Mouse (Mus musculus) R1 (cell line): ENCODE measurements around the gene Taf6l.

Source experiments
- DNase-seq: peaks from one replicate; pipeline ENCODE4 v3.0.0-alpha.2; 2018; ENCODE audit warnings: low read depth, low spot score

The Taf6l gene

DNA sequence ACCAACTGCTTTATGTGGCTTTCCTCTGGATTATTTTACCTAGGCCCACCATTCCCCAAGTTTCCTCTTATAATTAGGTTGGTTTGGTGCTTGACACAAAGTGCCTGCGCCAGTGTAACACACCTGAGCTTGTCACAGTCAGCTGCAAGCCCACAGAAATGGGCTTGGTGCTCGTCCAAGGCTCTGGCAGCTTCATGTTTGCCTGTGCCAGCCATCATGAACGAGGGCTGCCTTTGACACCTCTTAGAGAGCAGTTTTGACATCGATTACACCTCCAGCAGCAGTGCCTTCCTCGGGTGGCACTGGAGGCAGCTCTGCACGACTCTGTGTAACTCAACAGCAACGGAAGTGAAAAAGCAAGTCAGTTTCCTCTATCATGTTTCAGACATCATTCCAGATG lies 4.0 kb upstream of the Taf6l start:
- DNase-seq, result no peak

DNA sequence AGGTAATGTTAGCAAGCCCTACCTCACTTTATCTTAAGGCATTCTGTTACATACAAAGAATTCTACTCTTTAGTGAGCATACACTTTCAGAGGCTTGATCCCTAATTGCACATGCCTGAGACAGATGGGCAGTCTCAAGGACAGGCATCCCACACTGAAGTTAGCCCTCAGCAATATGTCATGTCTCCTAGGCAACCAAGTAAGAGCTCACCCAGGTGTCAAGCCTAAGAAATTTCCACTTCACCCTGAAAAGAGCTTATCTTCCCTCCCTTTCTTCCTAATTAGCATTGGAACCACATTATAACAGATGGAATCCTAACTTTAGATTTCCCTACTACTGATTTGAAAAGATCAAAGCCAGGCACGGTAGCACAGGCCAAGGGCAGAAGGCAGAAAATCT lies 3.0 kb upstream of the Taf6l start:
- DNase-seq, result no peak

DNA sequence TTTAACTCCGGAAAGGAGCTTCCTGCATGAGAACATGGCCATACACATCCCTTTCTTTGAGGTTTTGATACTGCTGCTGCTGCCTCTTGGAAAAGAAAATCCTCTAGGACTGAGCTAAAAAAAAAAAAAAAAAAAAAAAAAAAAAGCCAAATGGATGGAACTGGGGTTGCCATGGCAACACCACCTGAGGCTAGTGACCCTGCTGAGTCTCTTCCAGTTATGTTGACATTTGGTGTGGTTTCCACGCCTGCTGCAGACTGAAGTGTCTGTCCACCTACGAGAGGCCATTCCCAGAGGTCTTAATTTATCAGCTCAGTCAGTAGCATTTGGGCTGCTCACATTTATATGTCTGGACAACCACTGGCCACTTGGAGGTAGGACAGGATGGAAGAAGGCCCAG lies 2.3 kb upstream of the Taf6l start:
- DNase-seq, result peak; percentile 57

DNA sequence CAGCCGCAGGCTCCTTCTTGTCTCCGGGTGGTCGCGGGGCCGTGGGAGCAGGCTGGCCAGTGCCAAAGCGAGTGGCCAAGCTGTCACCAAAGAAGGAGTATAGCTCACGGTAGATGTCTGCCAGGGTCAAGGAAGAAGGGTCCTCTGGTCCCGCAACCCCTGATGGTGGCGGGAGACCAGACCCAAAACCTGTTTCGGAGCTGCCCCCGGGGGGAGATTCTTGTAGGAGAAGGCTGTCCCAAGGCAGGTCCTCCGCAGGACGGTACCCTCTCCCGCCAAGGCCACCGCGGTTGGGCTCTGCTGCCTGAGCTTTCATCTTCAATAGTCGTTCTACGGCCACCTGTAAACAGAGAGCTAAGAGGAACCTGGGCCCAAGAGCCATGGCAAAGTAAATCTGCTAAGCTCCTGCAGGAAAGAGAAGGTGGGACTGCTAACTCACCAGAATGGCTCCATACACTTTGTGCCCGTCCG lies 11.2 kb downstream of the Taf6l start:
- DNase-seq, result peak; percentile 55

DNA sequence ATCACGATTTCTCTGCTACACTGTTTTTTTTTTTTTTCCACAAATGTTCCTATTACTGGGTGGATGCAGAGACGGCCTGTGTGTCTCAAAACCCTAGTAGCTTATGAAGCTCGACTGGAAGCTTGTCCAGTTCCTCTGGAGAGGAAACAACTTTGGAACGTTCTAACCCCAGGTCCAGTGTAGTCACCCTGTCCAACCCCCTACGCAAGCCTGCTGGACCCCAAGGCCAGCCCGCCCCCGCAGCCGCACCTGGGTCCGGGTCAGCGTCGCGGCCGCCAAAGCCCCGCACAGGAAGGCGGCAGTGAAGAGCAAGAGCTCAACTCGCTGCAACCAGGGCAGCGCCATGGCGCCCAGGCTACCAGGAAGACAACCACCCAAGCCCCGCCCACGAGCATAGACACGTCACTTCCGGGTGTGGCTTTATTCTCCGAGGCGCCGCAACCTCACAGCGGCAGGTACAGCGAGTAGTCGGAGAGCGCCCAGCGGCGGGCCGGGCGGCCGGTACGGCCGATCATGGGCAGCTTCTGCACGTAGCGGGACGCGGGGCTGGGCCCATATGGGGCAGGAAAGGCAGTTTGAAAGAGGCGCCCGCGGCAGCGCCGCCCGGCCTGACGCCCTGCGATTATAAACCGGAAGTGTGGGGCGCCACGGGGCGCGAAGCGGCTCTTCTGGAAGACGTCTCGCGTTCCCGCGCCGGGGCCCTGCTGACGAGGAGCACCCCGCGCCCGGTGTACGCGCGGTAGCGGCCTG lies 12.0 kb downstream of the Taf6l start, which contains the start of gene Tmem179b:
Gene Tmem179b (minus strand): TSS at position 382 of the 750 bp plus-strand sequence.
- DNase-seq, result peak; percentile 96

DNA sequence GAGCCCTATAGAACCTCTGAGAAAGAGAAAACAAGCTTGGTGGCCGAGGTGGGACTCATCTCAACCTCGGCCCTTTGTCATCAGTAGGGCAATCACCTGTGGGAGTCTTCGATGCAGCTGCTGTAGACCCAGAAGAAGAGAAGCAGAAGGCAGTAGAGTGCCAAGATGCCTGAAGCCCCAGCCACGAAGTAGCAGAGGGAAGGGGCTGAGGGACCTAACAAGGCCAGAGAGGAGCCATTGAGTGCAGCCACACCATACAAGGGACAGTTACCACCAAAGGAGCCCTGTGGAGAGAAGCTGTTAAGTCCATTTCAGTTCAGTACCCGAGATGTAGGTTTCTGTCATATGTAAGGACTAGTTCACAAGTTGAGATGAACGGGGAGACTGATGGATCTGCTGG lies 12.8 kb downstream of the Taf6l start:
- peak; percentile 14 for DNase-seq

DNA sequence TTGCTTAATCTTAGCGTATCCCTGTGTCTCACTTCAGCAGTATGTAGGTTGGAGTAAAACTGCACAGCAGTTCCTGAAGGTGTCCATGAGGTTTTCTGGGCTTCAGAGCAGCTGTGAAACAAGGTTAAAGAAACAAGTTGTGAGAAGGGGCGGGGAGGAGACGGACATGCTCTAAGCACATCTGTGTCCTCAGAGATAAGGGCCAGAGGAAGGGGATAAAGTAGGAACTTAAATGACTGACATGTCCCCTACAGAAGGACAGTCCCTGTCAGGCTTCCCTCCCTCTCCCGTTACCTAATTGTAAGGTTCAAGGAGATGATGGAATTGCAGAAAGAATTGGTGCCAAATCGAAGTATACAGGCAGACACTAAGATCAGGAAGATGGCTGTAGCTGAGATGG lies 13.2 kb downstream of the Taf6l start:
- DNase-seq, result peak; percentile 14

DNA sequence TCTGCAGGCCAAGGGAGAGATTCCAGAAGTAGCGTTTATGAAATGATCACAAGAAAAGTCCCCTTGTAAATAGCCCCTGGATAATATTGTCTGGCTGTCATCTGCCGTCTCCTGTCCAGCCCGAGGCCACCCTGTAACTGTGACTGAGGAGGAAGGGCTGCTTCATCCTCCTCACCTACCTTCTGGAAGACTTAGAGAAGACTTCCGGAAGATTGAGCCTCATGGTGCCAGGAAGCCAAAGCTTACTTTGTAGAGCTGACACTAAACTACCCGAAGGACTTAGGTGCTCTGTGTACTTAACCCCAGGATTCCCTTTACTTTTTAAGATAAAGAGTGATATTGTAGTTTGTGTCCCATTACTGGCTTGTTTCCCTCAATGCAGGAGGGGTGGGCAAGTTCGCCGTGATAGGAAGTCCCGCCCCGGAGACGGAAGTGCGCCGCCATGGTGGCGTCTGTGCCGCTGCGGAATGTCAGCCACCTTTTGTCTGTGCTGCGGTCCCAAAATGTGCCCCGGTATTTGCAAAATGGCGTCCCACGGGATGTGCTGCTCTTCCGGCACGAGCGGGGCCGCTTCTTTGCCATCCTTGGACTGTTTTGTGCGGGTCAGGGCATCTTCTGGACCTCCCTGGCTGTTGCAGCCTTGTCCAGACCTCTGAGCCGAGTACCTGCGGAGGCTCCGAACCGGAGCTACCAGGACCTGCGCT lies 15.5 kb downstream of the Taf6l start, which contains the start of gene Tmem223:
Gene Tmem223 (plus strand): TSS at position 430 of the 704 bp plus-strand sequence.
- peak; percentile 88 for DNase-seq

DNA sequence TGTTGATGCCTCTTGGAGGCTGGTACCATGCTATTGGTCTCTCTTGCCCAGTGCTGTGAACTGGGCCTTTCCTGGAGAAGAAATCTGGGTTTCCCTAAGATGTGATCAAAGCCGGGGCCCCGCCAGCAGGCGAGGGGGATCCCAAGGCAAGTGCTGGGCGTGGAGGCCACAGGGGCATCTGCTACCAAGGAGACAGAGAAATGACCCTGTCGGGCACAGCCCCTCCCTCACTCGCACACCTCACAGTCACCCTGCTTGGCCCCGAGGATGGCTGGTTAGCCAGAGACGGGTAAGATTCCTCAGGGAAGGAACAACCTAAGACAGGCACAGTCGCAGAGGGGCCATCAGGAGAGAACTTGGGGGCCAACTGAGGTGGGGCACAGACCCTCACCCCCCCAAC lies 20.7 kb downstream of the Taf6l start:
- no peak for DNase-seq

DNA sequence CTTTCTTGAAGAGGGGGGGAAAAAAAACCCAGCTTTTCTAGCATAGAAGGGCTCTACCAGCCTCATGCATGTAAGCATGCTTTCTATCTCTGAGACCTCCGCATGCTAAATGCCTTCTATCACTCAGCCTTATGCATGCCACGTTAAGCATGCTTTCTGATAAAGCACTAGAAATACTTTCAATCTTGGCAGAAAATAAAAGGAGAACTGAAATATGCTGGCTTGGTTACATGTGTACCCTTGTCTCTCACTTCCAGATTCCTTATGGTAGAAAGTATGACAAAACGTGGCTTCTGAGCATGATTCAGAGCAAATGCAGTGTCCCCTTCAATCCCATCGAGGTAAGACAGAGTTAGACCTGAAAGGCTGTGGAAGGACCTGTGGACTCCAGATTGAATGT lies 22.9 kb downstream of the Taf6l start:
- no peak for DNase-seq

DNA sequence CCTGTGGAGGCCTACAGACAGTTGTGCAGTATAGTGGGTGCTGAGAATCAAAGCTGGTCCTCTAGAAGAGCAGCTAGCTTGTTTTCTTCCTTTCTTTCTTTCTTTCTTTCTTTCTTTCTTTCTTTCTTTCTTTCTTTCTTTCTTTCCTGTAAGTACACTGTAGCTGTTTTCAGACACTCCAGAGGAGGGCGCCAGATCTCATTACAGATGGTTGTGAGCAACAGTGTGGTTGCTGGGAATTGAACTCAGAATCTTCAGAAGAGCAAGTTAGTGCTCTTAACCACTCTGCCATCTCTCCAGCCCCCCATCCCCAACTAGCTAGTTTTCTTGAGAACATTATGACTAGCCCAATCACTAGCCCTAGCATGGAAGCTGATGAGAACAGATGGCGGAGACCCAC lies 25.5 kb downstream of the Taf6l start:
- DNase-seq, result peak; percentile 43

DNA sequence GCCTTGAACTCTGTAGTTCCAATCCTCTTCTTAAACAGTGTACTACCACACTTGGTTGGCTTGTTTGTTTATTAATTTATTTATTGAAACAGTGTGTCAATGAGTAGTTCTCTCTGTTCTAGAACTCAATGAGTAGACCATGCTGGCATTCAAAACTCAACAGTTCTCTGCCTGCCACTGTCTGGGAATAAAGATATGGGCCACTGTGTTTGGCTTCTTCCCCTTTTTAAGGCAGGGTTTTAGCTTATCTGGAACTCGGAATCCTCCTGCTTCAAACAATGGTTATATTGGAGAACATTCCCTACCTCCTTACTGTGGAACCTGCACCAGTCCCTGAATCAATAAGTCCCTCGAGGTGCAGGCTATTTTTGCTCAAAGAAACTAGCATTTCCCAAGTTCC lies 27.3 kb downstream of the Taf6l start:
- no peak for DNase-seq

DNA sequence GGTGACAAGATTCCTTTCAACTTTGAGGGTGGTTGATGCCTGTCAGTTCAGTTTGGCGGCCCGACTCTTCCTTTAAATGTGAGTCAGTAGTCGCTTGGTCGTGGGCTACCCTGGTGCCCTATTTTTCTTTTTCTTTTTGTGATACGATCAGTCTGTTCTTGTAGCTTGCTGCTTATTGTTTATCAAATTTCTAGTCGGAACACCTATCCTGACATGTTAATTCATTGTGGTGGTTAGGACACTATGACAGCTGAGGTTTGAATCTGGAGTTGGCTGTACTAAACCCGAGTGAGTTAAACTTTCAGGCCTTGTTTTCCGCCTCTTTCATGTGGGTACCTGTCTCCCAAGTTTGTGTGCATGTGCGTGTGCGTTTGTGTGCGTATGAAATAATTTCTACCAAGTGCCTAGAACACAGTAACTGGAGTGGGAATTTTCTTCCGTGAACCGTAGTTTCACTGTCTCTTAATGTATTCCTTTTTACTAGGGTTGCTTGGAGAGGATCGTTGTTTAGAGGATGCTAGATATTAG lies 28.7 kb downstream of the Taf6l start:
- DNase-seq, result no peak

DNA sequence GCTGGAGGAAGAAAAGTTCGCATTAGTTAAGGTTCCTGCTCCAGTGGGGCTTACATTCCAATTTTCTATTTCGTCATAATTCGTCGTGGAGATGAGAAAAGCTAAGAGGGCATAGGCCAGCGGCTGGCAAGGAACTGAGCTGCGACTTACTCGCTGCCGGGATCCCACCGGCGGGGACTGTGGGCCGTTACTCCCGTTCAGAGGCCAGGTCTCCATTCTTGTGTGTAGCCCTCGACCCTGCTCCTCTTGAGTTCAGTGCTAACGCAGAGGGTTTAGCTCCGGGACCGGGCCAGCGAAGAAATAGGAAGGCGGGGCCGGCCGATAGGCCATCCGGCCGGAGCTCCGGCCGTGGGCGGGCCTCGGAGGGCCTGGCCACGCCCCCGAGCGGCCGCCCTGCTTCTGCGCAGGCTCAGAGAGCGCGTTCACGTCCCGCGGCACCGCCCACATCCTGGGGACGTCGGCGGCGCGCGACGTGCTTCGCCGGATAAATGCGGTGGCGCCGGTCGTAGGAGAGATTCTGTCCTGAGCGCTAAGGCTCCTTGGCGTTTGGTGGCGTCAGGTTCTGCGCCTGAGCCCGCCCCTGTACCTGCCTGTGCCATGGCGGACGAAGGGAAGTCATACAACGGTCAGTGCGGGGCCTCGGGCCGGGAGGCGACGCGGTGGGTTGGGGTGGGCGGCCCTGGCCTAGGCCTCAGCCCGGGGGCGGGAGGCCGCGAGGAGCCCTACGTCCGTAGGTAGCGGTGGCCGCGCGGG lies 29.4 kb downstream of the Taf6l start, which contains the start of gene Nxf1:
Gene Nxf1 (plus strand): TSS at position 439 of the 753 bp plus-strand sequence.
- peak; percentile 94 for DNase-seq

DNA sequence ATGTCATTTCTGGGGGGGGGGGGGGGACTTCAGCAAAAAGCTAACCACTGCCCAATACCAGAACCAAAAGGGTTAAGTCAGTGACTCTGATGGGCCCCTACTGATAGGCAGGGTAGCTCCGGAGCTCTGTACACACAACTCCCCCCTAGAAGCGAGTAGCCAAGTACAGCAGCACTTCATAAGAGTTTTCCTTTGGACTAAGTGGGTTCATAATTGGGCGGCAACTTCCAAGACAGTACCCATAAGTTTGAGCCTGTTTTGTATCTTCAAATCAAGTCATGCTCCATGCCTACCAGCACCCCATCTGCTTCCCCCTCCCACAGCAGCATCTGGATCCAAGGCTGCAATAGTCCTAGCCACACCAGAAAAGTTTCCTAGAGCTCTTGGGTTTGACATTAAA lies 30.6 kb downstream of the Taf6l start:
- no peak for DNase-seq

DNA sequence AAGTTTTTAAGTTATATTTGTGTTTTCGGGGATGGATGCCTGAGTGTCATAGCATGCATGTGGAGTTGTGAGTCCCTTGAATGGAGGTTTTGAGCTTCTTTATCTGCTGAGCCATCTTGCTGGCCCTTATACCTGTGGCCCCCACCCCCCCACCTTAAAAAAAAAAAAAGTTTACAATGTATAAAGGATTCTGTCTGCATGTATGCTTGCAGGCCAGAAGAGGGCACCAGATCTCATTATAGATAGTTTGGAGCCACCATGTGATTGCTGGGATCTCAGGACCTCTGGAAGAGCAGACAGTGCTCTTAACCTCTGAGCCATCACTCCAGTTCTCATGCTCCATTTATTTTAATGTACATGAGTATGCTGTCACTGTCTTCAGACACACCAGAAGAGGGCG lies 38.8 kb downstream of the Taf6l start:
- DNase-seq, result peak; percentile 66

DNA sequence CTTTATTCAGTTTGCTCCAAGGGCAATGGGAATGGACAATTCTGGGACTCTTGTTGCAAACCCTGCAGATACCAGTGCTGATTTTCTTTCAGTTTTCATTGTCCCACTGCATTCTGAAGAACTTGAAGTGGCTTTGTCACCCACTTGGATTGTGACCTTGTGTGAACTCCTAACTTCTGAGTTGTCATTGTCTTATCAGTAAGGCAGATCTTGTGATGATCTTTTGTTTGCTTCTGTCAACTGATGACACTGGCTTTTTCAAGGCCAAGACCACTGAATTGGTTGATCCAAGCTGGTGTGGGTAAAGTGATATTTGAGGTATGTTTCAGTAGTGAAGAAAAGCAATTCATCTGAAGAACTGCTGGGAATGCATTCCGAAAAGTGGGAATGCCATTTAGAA lies 40.8 kb downstream of the Taf6l start:
- no peak for DNase-seq

DNA sequence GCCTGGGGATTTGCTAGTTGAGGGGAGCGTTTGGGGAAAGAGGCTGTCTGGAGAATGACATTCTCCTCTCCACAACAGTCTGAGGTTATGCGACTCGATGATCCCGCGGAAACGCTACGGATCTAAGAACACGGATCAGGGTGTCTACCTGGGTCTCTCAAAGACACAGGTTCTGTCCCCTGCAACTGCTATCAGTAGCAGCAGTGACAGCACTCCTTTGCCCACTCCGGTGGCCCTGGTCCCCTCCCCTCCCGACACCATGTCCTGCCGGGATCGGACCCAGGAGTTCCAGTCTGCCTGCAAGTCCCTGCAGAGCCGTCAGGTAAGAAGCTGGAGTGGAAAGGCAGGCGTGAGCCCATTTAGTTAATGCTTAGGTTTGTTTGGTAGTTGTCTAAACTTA lies 44.0 kb downstream of the Taf6l start:
- no peak for DNase-seq

DNA sequence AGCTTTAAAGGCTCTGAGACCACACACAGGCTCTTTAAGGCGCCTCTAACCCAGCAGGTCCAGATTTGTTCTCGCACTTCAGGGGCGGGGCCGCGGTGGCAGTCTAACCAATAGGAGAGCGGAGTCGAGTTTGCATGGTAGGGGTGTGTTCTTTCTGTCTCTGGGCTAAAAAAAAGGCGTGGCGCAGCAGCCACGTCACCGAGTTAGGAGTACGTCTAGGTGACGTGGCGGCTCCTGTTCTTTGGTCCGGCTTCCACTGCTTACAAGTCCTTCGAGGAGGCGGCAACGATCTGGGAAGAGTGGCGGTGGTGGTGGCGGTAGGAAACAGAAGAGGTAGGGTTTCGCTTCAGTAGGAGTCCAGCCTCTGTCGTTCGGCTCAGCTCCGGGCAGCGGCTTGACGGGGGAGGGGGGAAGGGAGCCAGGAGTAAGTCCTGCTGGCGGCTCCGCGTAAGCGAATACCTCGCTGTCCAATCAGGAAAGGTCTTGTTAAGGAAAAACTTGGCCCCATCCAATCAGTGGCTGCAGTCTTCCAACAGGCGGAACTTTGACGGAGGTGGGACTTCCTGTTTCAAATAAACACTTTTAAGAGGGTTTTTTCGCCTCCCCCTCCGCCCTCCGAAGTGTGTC lies 44.9 kb downstream of the Taf6l start, which contains the start of gene Stx5a:
Gene Stx5a (plus strand): TSS at position 171 of the 627 bp plus-strand sequence.
- peak; percentile 99 for DNase-seq

DNA sequence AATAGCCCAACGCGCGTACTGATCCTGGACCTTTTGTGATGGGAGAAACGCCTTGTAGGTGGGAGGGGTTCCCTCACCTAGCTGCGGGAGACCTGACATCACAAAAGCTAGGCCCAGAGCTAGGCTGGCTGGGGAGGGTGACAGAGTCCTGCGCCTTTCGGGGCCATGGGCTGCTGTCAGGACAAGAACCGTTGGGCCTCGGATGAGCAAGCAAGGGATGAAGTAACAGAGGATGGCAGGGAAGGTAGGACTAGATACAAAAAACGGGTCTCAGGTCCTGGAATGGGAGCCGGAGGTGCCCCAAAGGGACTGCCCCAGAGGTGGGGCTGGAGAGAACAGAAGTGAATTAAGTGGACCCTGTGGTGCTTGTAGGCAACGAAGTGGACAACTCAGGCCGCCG lies 45.6 kb downstream of the Taf6l start, which contains the start of gene 1700092M07Rik:
Gene 1700092M07Rik (plus strand): TSS at position 116 of the 400 bp plus-strand sequence.
- DNase-seq, result peak; percentile 67

DNA sequence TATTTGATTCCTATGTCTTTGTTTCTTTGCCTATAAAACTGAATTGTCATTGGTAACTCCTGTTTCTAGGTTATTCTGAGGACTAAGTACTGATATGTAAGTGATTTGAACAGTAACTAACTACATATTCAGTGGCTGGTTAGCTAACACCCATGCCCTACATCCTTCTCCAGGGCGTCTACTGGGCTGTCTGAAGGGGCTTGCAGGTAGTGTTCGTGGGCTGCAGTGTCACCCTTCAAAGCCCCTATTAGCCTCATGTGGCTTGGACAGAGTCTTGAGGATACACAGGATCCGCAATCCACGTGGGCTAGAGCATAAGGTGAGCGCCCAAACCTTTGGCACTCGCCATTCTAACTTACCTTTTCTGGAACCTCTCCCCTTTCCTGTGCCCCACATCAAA lies 46.6 kb downstream of the Taf6l start:
- DNase-seq, result no peak
